ENCODE assay signal across 15 mouse cellular contexts in the genomic region with DNA sequence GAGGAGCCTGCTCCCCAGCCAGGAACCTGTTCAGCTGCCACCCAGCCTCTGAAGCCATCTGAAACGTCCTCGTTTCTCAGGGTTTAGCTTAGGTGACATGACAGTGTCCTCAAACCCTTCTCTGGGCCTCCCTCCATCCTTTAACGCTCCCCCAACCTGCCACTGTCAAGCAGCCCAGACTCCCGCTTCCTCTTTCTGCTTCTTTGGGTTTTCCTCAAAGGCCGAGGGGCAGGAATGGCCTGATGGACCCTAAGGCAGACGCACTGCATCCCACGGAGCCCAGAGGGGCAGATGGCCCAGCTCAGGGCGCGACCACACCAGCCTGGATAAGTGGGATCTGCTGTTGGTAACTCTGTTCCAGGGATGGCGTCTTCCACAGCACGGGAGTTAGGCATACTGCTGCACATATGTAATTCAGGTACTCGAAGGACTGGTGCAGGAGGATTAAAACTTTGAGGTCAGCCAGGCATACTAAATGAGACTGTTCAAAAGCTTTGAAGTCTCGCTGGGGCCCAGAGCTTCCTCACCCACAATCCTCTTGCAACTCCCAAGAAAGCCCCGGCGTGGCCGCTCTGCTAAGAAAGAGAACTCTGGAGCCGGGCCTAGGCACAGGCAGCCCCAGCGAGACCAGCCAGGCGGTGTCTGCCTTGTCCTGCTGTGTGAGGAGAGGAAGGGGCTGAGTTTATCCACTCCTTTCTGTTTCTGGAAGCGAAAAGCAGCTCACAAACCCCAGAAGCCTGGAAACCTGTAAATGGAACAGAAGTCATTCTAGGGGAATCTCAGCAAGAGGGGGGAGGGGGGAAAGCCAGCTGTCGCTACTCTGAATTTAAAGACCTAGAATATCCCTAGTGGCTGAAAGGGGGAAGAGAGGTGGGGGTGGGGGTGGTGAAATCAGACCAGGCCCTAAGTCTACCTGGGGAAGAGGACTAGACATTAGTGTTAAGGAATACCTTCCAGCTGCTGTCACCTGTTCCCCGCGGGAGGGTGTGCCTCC. TPM values are rescaled to one million over a fixed set of nuclear protein-coding genes. Genes with fewer than 3 reads are reported as not detected.
DNase-seq lines count a peak whose midpoint lies in the region; ATAC-seq lines count a peak whose summit lies in the region.
"Had no signal": no experiment of that assay in that cellular context is flagged by ENCODE, and none has a peak within 500 bp of the region (broad histone marks: within the 10 kb centered on the region; RNA-seq: fewer than 3 reads in every experiment).

No protein-coding gene starts in this region.

- H3K4me2 ChIP-seq in hindbrain, embryonic 11.5 days (replicated peaks; ENCODE audit: low read depth, low read length) = no peak overlapping the region
- no peak overlapping the region for H3K4me2 ChIP-seq in hindbrain, embryonic 14.5 days (replicated peaks)
- H3K4me2 ChIP-seq in midbrain, embryonic 12.5 days (replicated peaks) = 0 out of 2 replicates have a peak overlapping the region, but pooled peaks have one; percentile 3
- no peak overlapping the region for H3K4me2 ChIP-seq in midbrain, embryonic 15.5 days
- no peak overlapping the region for H3K4me2 ChIP-seq in limb, embryonic 15.5 days
- H3K4me2 ChIP-seq: stomach, embryonic 15.5 days had no signal

- no peak for ATAC-seq in hindbrain, embryonic 11.5 days (ENCODE audit: low FRiP score)
- ATAC-seq in hindbrain, embryonic 14.5 days (ENCODE audit: low FRiP score) = no peak
- ATAC-seq in midbrain, embryonic 12.5 days (ENCODE audit: low FRiP score, low read depth) = no peak
- no peak for ATAC-seq in midbrain, embryonic 15.5 days (replicated peaks)
- no peak for ATAC-seq in limb, embryonic 15.5 days (ENCODE audit: insufficient number of reproducible peaks, low FRiP score, low TSS enrichment, low read depth)
- ATAC-seq in megakaryocyte-erythroid progenitor cell, adult 5-6 weeks (replicated peaks; ENCODE audit: low FRiP score, low TSS enrichment, poor library complexity, severe bottlenecking) = no peak
- ATAC-seq: activated CD4-positive, CD25-positive, alpha-beta regulatory T cell, adult 4 months; hindbrain, embryonic 16.5 days had no signal

- DNase-seq in hindbrain, embryonic 11.5 days (ENCODE audit: low spot score) = peak; percentile 48
- DNase-seq in hindbrain, embryonic 14.5 days (ENCODE audit: low spot score) = no peak
- peak; percentile 59 for DNase-seq in brain, adult 2 months (ENCODE audit: low read depth, low spot score)
- DNase-seq: cerebellum, postnatal 36 days; layer of hippocampus, adult 9-11 months; lung, postnatal 10 days had no signal

- no peaks in the 10 kb centered on the region for H3K36me3 ChIP-seq in hindbrain, embryonic 11.5 days (ENCODE audit: control insufficient read depth, insufficient read depth, low read length)
- peaks cover 4% of the 10 kb centered on the region for H3K36me3 ChIP-seq in hindbrain, embryonic 14.5 days (replicated peaks; ENCODE audit: control insufficient read depth, insufficient read depth)
- no peaks in the 10 kb centered on the region for H3K36me3 ChIP-seq in midbrain, embryonic 12.5 days
- H3K36me3 ChIP-seq in midbrain, embryonic 15.5 days (replicated peaks) = no peaks in the 10 kb centered on the region
- H3K36me3 ChIP-seq in limb, embryonic 15.5 days = peaks cover 6% of the 10 kb centered on the region
- H3K36me3 ChIP-seq: stomach, embryonic 15.5 days had no signal

- H3K9ac ChIP-seq in hindbrain, embryonic 11.5 days (ENCODE audit: low read depth, low read length) = 0 out of 2 replicates have a peak overlapping the region, but pooled peaks have one; percentile 17
- H3K9ac ChIP-seq in hindbrain, embryonic 14.5 days = no peak overlapping the region
- H3K9ac ChIP-seq in midbrain, embryonic 12.5 days (replicated peaks) = peak overlapping the region; percentile 24; the same call in 1 of the 2 replicates
- H3K9ac ChIP-seq in midbrain, embryonic 15.5 days = no peak overlapping the region
- H3K9ac ChIP-seq in limb, embryonic 15.5 days = no peak overlapping the region
- H3K9ac ChIP-seq: stomach, embryonic 15.5 days had no signal

- WGBS in hindbrain, embryonic 11.5 days = 27% methylated on average over 23 of the region's 23 CpGs
- WGBS in hindbrain, embryonic 14.5 days = 23% methylated on average over 23 of the region's 23 CpGs
- WGBS in midbrain, embryonic 12.5 days = 17% methylated on average over 23 of the region's 23 CpGs
- whole genome bisulfite sequencing in midbrain, embryonic 15.5 days = 17% methylated on average over 23 of the region's 23 CpGs
- 39% methylated on average over 23 of the region's 23 CpGs for WGBS in limb, embryonic 15.5 days

- no peak overlapping the region; the same call in 1 of the 2 replicates for H3K27ac ChIP-seq in hindbrain, embryonic 11.5 days (ENCODE audit: low read depth, low read length)
- no peak overlapping the region for H3K27ac ChIP-seq in hindbrain, embryonic 14.5 days
- no peak overlapping the region for H3K27ac ChIP-seq in midbrain, embryonic 12.5 days (replicated peaks)
- H3K27ac ChIP-seq in midbrain, embryonic 15.5 days = no peak overlapping the region
- 0 out of 2 replicates have a peak overlapping the region, but pooled peaks have one; percentile 17 for H3K27ac ChIP-seq in limb, embryonic 15.5 days
- H3K27ac ChIP-seq: stomach, embryonic 15.5 days had no signal

- H3K4me1 ChIP-seq in hindbrain, embryonic 11.5 days (replicated peaks; ENCODE audit: control insufficient read depth, insufficient read depth, low read length) = peaks cover 12% of the 10 kb centered on the region
- peaks cover 13% of the 10 kb centered on the region for H3K4me1 ChIP-seq in hindbrain, embryonic 14.5 days (replicated peaks; ENCODE audit: control insufficient read depth, insufficient read depth, low read length)
- peaks cover 34% of the 10 kb centered on the region for H3K4me1 ChIP-seq in midbrain, embryonic 12.5 days
- H3K4me1 ChIP-seq in midbrain, embryonic 15.5 days = peaks cover 33% of the 10 kb centered on the region
- H3K4me1 ChIP-seq in limb, embryonic 15.5 days = peaks cover 42% of the 10 kb centered on the region

- H3K9me3 ChIP-seq in hindbrain, embryonic 11.5 days (ENCODE audit: control insufficient read depth, low read length) = no peaks in the 10 kb centered on the region
- H3K9me3 ChIP-seq in hindbrain, embryonic 14.5 days (ENCODE audit: control insufficient read depth, low read length) = no peaks in the 10 kb centered on the region
- H3K9me3 ChIP-seq in midbrain, embryonic 12.5 days = no peaks in the 10 kb centered on the region
- H3K9me3 ChIP-seq in midbrain, embryonic 15.5 days = no peaks in the 10 kb centered on the region
- no peaks in the 10 kb centered on the region for H3K9me3 ChIP-seq in limb, embryonic 15.5 days
- H3K9me3 ChIP-seq: stomach, embryonic 15.5 days had no signal

- H3K27me3 ChIP-seq in hindbrain, embryonic 11.5 days (ENCODE audit: control insufficient read depth, insufficient read depth, low read length) = peaks cover 58% of the 10 kb centered on the region
- peaks cover 56% of the 10 kb centered on the region for H3K27me3 ChIP-seq in hindbrain, embryonic 14.5 days (ENCODE audit: control insufficient read depth, insufficient read depth, low read length)
- H3K27me3 ChIP-seq in midbrain, embryonic 12.5 days = peaks cover 60% of the 10 kb centered on the region
- peaks cover 50% of the 10 kb centered on the region for H3K27me3 ChIP-seq in midbrain, embryonic 15.5 days (replicated peaks)
- H3K27me3 ChIP-seq in limb, embryonic 15.5 days = peaks cover 63% of the 10 kb centered on the region

- H3K4me3 ChIP-seq in hindbrain, embryonic 11.5 days (ENCODE audit: low read depth, low read length) = no peak overlapping the region
- no peak overlapping the region for H3K4me3 ChIP-seq in hindbrain, embryonic 14.5 days (replicated peaks; ENCODE audit: low read length)
- H3K4me3 ChIP-seq in midbrain, embryonic 12.5 days = no peak overlapping the region
- H3K4me3 ChIP-seq in midbrain, embryonic 15.5 days = no peak overlapping the region
- no peak overlapping the region for H3K4me3 ChIP-seq in limb, embryonic 15.5 days
- H3K4me3 ChIP-seq: myocyte; stomach, embryonic 15.5 days had no signal

RNA-seq across cellular contexts. Expression of gene Rasl10a, which starts 1.7 kb away (rescaled TPM):
- polyA plus RNA-seq in hindbrain, embryonic 11.5 days (2014; fragmentation: Nextera tagmentation; extraction: Ambion mirVana) = 0.40 and 0.46 TPM in 2 replicates
- 1.0 and 1.8 TPM in 2 replicates for polyA plus RNA-seq in hindbrain, embryonic 14.5 days (2014; fragmentation: Nextera tagmentation; extraction: Ambion mirVana)
- polyA plus RNA-seq in midbrain, embryonic 12.5 days (2016; fragmentation: Nextera tagmentation; extraction: Ambion mirVana) = 0.37 and 0.63 TPM in 2 replicates
- polyA plus RNA-seq in midbrain, embryonic 15.5 days (2015; fragmentation: Nextera tagmentation; extraction: Ambion mirVana) = 0.77 and 1.3 TPM in 2 replicates
- 7.1 and 8.6 TPM in 2 replicates for polyA plus RNA-seq in limb, embryonic 15.5 days (2015; fragmentation: Nextera tagmentation; extraction: Ambion mirVana)
- not detected in 2 replicates for total RNA-seq in megakaryocyte-erythroid progenitor cell, adult 5-6 weeks (2014; fragmentation: Nextera tagmentation)
- not detected in 2 replicates for total RNA-seq in megakaryocyte-erythroid progenitor cell, adult 5-6 weeks (2017)
- total RNA-seq: liver, adult 2 months had no signal
- polyA plus RNA-seq: activated CD4-positive, CD25-positive, alpha-beta regulatory T cell, adult 4 months had no signal

RNA-seq across cellular contexts. Expression of gene Gas2l1, which starts 8.9 kb away (rescaled TPM):
- 23.0 and 24.8 TPM in 2 replicates for polyA plus RNA-seq in hindbrain, embryonic 11.5 days (2014; fragmentation: Nextera tagmentation; extraction: Ambion mirVana)
- polyA plus RNA-seq in hindbrain, embryonic 14.5 days (2014; fragmentation: Nextera tagmentation; extraction: Ambion mirVana) = 24.9 and 28.9 TPM in 2 replicates
- 31.9 and 35.0 TPM in 2 replicates for polyA plus RNA-seq in midbrain, embryonic 12.5 days (2016; fragmentation: Nextera tagmentation; extraction: Ambion mirVana)
- 25.2 and 26.1 TPM in 2 replicates for polyA plus RNA-seq in midbrain, embryonic 15.5 days (2015; fragmentation: Nextera tagmentation; extraction: Ambion mirVana)
- polyA plus RNA-seq in limb, embryonic 15.5 days (2015; fragmentation: Nextera tagmentation; extraction: Ambion mirVana) = 32.3 and 34.4 TPM in 2 replicates
- 0.87 and 4.4 TPM in 2 replicates for total RNA-seq in megakaryocyte-erythroid progenitor cell, adult 5-6 weeks (2014; fragmentation: Nextera tagmentation)
- total RNA-seq in megakaryocyte-erythroid progenitor cell, adult 5-6 weeks (2017) = 1.3 TPM in 1 of 2 replicates, not detected in the other

RNA-seq across cellular contexts. Expression of gene Rhbdd3, which starts 42.5 kb away (rescaled TPM):
- 17.3 and 18.2 TPM in 2 replicates for polyA plus RNA-seq in hindbrain, embryonic 11.5 days (2014; fragmentation: Nextera tagmentation; extraction: Ambion mirVana)
- 39.7 and 44.5 TPM in 2 replicates for polyA plus RNA-seq in hindbrain, embryonic 14.5 days (2014; fragmentation: Nextera tagmentation; extraction: Ambion mirVana)
- polyA plus RNA-seq in midbrain, embryonic 12.5 days (2016; fragmentation: Nextera tagmentation; extraction: Ambion mirVana) = 29.0 and 30.3 TPM in 2 replicates
- 49.5 and 55.4 TPM in 2 replicates for polyA plus RNA-seq in midbrain, embryonic 15.5 days (2015; fragmentation: Nextera tagmentation; extraction: Ambion mirVana)
- polyA plus RNA-seq in limb, embryonic 15.5 days (2015; fragmentation: Nextera tagmentation; extraction: Ambion mirVana) = 23.1 and 26.1 TPM in 2 replicates
- total RNA-seq in megakaryocyte-erythroid progenitor cell, adult 5-6 weeks (2014; fragmentation: Nextera tagmentation) = 12.7 and 33.4 TPM in 2 replicates
- total RNA-seq in megakaryocyte-erythroid progenitor cell, adult 5-6 weeks (2017) = 22.3 and 25.9 TPM in 2 replicates

RNA-seq across cellular contexts. Expression of gene Ewsr1, which starts 42.8 kb away (rescaled TPM):
- polyA plus RNA-seq in hindbrain, embryonic 11.5 days (2014; fragmentation: Nextera tagmentation; extraction: Ambion mirVana) = 430 and 463 TPM in 2 replicates
- polyA plus RNA-seq in hindbrain, embryonic 14.5 days (2014; fragmentation: Nextera tagmentation; extraction: Ambion mirVana) = 267 and 288 TPM in 2 replicates
- 891 and 892 TPM in 2 replicates for polyA plus RNA-seq in midbrain, embryonic 12.5 days (2016; fragmentation: Nextera tagmentation; extraction: Ambion mirVana)
- 635 and 653 TPM in 2 replicates for polyA plus RNA-seq in midbrain, embryonic 15.5 days (2015; fragmentation: Nextera tagmentation; extraction: Ambion mirVana)
- 655 and 680 TPM in 2 replicates for polyA plus RNA-seq in limb, embryonic 15.5 days (2015; fragmentation: Nextera tagmentation; extraction: Ambion mirVana)
- total RNA-seq in megakaryocyte-erythroid progenitor cell, adult 5-6 weeks (2014; fragmentation: Nextera tagmentation) = 450 and 540 TPM in 2 replicates
- 724 and 794 TPM in 2 replicates for total RNA-seq in megakaryocyte-erythroid progenitor cell, adult 5-6 weeks (2017)

Comparison
In these comparisons a context has a peak if more than half of its experiments do, and no peak if none do; other contexts are left out.
1. H3K9ac ChIP-seq: peak in hindbrain, embryonic 11.5 days (single experiment) and midbrain, embryonic 12.5 days (single experiment); none in hindbrain, embryonic 14.5 days (single experiment), midbrain, embryonic 15.5 days (single experiment) and limb, embryonic 15.5 days (single experiment).